Comparison of ENCODE assay signal across 9 mouse cellular contexts in genomic region chr5:15506575-15507308, GRCm38 (mm10). TPM values are rescaled to one million over a fixed set of nuclear protein-coding genes. Genes with fewer than 3 reads are reported as not detected.
DNase-seq lines count a peak whose midpoint lies in the region; ATAC-seq lines count a peak whose summit lies in the region.
"Had no signal": no experiment of that assay in that cellular context is flagged by ENCODE, and none has a peak within 500 bp of the region (broad histone marks: within the 10 kb centered on the region; RNA-seq: fewer than 3 reads in every experiment).

No protein-coding gene starts in this region.

- H3K4me1 ChIP-seq in heart, embryonic 13.5 days, result no peaks in the 10 kb centered on the region
- no peaks in the 10 kb centered on the region for H3K4me1 ChIP-seq in limb, embryonic 10.5 days

- H3K27me3 ChIP-seq in heart, embryonic 13.5 days (replicated peaks), result no peaks in the 10 kb centered on the region
- H3K27me3 ChIP-seq in limb, embryonic 10.5 days (ENCODE audit: low read depth, poor library complexity, severe bottlenecking), result no peaks in the 10 kb centered on the region

- WGBS in heart, embryonic 13.5 days, result 40% methylated on average over 16 of the region's 16 CpGs
- 54% methylated on average over 16 of the region's 16 CpGs for WGBS in limb, embryonic 10.5 days

- peak overlapping the region; percentile 22 for H3K4me3 ChIP-seq in heart, embryonic 13.5 days
- H3K4me3 ChIP-seq in limb, embryonic 10.5 days, result peak overlapping the region; percentile 16; the same call in 1 of the 2 replicates

- 0 out of 2 replicates have a peak, but pooled peaks have one; percentile 25 for ATAC-seq in heart, embryonic 13.5 days (ENCODE audit: extremely low read depth, insufficient number of reproducible peaks, low FRiP score, low TSS enrichment)
- ATAC-seq in erythroblast, adult 5-6 weeks (replicated peaks; ENCODE audit: low FRiP score, poor library complexity, severe bottlenecking), result no peak

- peak overlapping the region; percentile 43 for H3K4me2 ChIP-seq in heart, embryonic 13.5 days

- no peak overlapping the region for H3K27ac ChIP-seq in heart, embryonic 13.5 days (replicated peaks)
- H3K27ac ChIP-seq in limb, embryonic 10.5 days, result no peak overlapping the region
- H3K27ac ChIP-seq: macrophage had no signal

- no peaks in the 10 kb centered on the region for H3K36me3 ChIP-seq in heart, embryonic 13.5 days
- H3K36me3 ChIP-seq in limb, embryonic 10.5 days, result no peaks in the 10 kb centered on the region

- peak; percentile 32 to 37 for DNase-seq in cerebellum, postnatal 10 days
- no peak for DNase-seq in cerebellum, adult 11 months
- peak; percentile 32 for DNase-seq in CD4-positive helper T cell, adult 2 months (ENCODE audit: low read depth, low spot score)
- DNase-seq in c-Kit-positive CD71-positive TER-119-negative erythroid progenitor cells, embryonic 14.5 days (ENCODE audit: low read depth), result peak; percentile 35
- peak; percentile 64 for DNase-seq in limb, embryonic 10.5 days (ENCODE audit: low spot score)
- DNase-seq in neural tube, embryonic 10.5 days (ENCODE audit: extremely low spot score, low spot score), result peak; percentile 54

- peaks cover 35% of the 10 kb centered on the region for H3K9me3 ChIP-seq in heart, embryonic 13.5 days
- H3K9me3 ChIP-seq in limb, embryonic 10.5 days (replicated peaks), result peaks cover 20% of the 10 kb centered on the region; the same call in 1 of the 2 replicates

- H3K9ac ChIP-seq in heart, embryonic 13.5 days, result peak overlapping the region; percentile 4; the same call in 1 of the 2 replicates

RNA-seq across cellular contexts. Expression of gene Gm21190, which starts 22.3 kb away (rescaled TPM):
- 0.20 TPM in 1 of 2 replicates, not detected in the other for polyA plus RNA-seq in heart, embryonic 13.5 days (2015; fragmentation: Nextera tagmentation; extraction: Ambion mirVana)
- polyA plus RNA-seq in limb, embryonic 10.5 days (2016; fragmentation: Nextera tagmentation; extraction: Ambion mirVana), result not detected in 2 replicates
- total RNA-seq in erythroblast, adult 5-6 weeks (2015; ENCODE audit: low replicate concordance), result not detected in 2 replicates
- total RNA-seq in erythroblast, adult 5-6 weeks (2017; ENCODE audit: low replicate concordance), result not detected in 2 replicates
- polyA plus RNA-seq: macrophage had no signal

RNA-seq across cellular contexts. Expression of gene Gm21149, which starts 30.4 kb away (rescaled TPM):
- polyA plus RNA-seq in heart, embryonic 13.5 days (2015; fragmentation: Nextera tagmentation; extraction: Ambion mirVana), result 0.17 and 0.36 TPM in 2 replicates
- not detected in 2 replicates for polyA plus RNA-seq in limb, embryonic 10.5 days (2016; fragmentation: Nextera tagmentation; extraction: Ambion mirVana)
- not detected in 2 replicates for total RNA-seq in erythroblast, adult 5-6 weeks (2015; ENCODE audit: low replicate concordance)
- total RNA-seq in erythroblast, adult 5-6 weeks (2017; ENCODE audit: low replicate concordance), result not detected in 2 replicates
- polyA plus RNA-seq: macrophage had no signal
